8 mouse cellular contexts compared by ENCODE assay signal in genomic region chr1:180194781-180195471, GRCm38 (mm10). TPM values are rescaled to one million over a fixed set of nuclear protein-coding genes. Genes with fewer than 3 reads are reported as not detected.
A peak's percentile ranks its signal among the peaks of the same experiment; 100 is the strongest.
DNase-seq lines count a peak whose midpoint lies in the region; ATAC-seq and TF ChIP-seq lines count a peak whose summit lies in the region.

No protein-coding gene starts in this region.

- peak in 1 of 2 experiments; percentile 21 for DNase-seq in left cerebral cortex, adult 2 months (ENCODE audit: extremely low spot score in 1 of 2, low spot score in 2 of 2)
- no peak for DNase-seq in left cerebral cortex, adult 11 months (ENCODE audit: low spot score)
- DNase-seq in cerebellum, postnatal 10 days = peak; percentile 58 to 66
- peak; percentile 79 for DNase-seq in gastrocnemius, postnatal 25 days
- peak; percentile 60 for DNase-seq in induced T-regulatory cell, adult 2 months (ENCODE audit: low read depth)
- DNase-seq in liver, embryonic 11.5 days (ENCODE audit: low spot score) = no peak
- DNase-seq in testis, postnatal 10 days (ENCODE audit: low spot score) = peak; percentile 58

- H3K9ac ChIP-seq in liver, embryonic 11.5 days (ENCODE audit: low read depth, low read length) = peak overlapping the region; percentile 63
- H3K9ac ChIP-seq in midbrain, embryonic 16.5 days (ENCODE audit: low read depth, low read length) = peak overlapping the region; percentile 42

- no peaks in the 10 kb centered on the region for H3K9me3 ChIP-seq in liver, embryonic 11.5 days (ENCODE audit: control insufficient read depth, low read length)
- no peaks in the 10 kb centered on the region for H3K9me3 ChIP-seq in midbrain, embryonic 16.5 days (replicated peaks; ENCODE audit: control insufficient read depth, low read length, poor library complexity, severe bottlenecking)

- peak overlapping the region; percentile 69 for H3K4me3 ChIP-seq in left cerebral cortex, adult 2 months
- H3K4me3 ChIP-seq in liver, embryonic 11.5 days (ENCODE audit: low read depth, low read length) = peak overlapping the region; percentile 71
- H3K4me3 ChIP-seq in midbrain, embryonic 16.5 days (ENCODE audit: low read depth, low read length) = peak overlapping the region; percentile 54

- 0 out of 2 replicates have a peak, but pooled peaks cover 2% of the 10 kb centered on the region for H3K27me3 ChIP-seq in liver, embryonic 11.5 days (replicated peaks; ENCODE audit: control insufficient read depth, insufficient read depth, low read length)
- H3K27me3 ChIP-seq in midbrain, embryonic 16.5 days (ENCODE audit: control insufficient read depth, insufficient read depth, low read depth, low read length) = peaks cover 11% of the 10 kb centered on the region; the same call in 1 of the 2 replicates

- WGBS in liver, embryonic 11.5 days = 25% methylated on average over 9 of the region's 9 CpGs
- WGBS in midbrain, embryonic 16.5 days = 30% methylated on average over 9 of the region's 9 CpGs

- H3K36me3 ChIP-seq in liver, embryonic 11.5 days (ENCODE audit: control insufficient read depth, insufficient read depth, low read length) = no peaks in the 10 kb centered on the region
- H3K36me3 ChIP-seq in midbrain, embryonic 16.5 days (ENCODE audit: control insufficient read depth, insufficient read depth, low read length) = no peaks in the 10 kb centered on the region

- H3K27ac ChIP-seq in left cerebral cortex, adult 2 months = peak overlapping the region; percentile 48; the same call in 1 of the 2 replicates
- no peak overlapping the region for H3K27ac ChIP-seq in liver, embryonic 11.5 days (ENCODE audit: low read depth, low read length)
- H3K27ac ChIP-seq in midbrain, embryonic 16.5 days (ENCODE audit: low read length) = no peak overlapping the region

- peaks cover 14% of the 10 kb centered on the region for H3K4me1 ChIP-seq in liver, embryonic 11.5 days (replicated peaks; ENCODE audit: control insufficient read depth, insufficient read depth, low read length)
- peaks cover 9% of the 10 kb centered on the region for H3K4me1 ChIP-seq in midbrain, embryonic 16.5 days (ENCODE audit: control insufficient read depth, insufficient read depth, low read length)

- TF ChIP-seq CTCF in left cerebral cortex, adult 2 months (IDR thresholded peaks at IDR 0.05) = no peak

- intact Hi-C loops in left cerebral cortex, adult 2 months (cut with DNase I) = no loop called here

- H3K4me2 ChIP-seq in liver, embryonic 11.5 days = peak overlapping the region; percentile 97
- peak overlapping the region; percentile 93 for H3K4me2 ChIP-seq in midbrain, embryonic 16.5 days (ENCODE audit: low read length)

- no peak; the same call in 1 of the 2 replicates for ATAC-seq in liver, embryonic 11.5 days (replicated peaks; ENCODE audit: low FRiP score)
- ATAC-seq in midbrain, embryonic 16.5 days = 0 out of 2 replicates have a peak, but pooled peaks have one; percentile 15

RNA-seq across cellular contexts. Expression of gene Coq8a, which starts 4.5 kb away (rescaled TPM):
- total RNA-seq in left cerebral cortex, adult 2 months (2021) = 10 to 100 TPM; 44.0 to 50.0 TPM
- total RNA-seq in gastrocnemius, postnatal 25 days (2021) = 100 to 1,000 TPM; 871 to 916 TPM
- polyA plus RNA-seq in liver, embryonic 11.5 days (2014; fragmentation: Nextera tagmentation; extraction: Ambion mirVana) = 6.7 and 9.3 TPM in 2 replicates
- 2.7 and 3.2 TPM in 2 replicates for polyA plus RNA-seq in midbrain, embryonic 16.5 days (2015; fragmentation: Nextera tagmentation; extraction: Ambion mirVana)

Comparison
In these comparisons a context has a peak if more than half of its experiments do, and no peak if none do; other contexts are left out.
1. DNase-seq: peak in cerebellum, postnatal 10 days (2 of 2), gastrocnemius, postnatal 25 days (single experiment), induced T-regulatory cell, adult 2 months (single experiment) and testis, postnatal 10 days (single experiment); none in left cerebral cortex, adult 11 months (single experiment) and liver, embryonic 11.5 days (single experiment).
2. RNA of gene Coq8a, which starts 4.5 kb away (total RNA-seq): 871 to 916 TPM in gastrocnemius, postnatal 25 days; 44.0 to 50.0 TPM in left cerebral cortex, adult 2 months; every median in the first group is over 10 times any median in the second.
3. Peak in every context shown above with its lines, with median percentiles within 50 percentile points of each other: H3K4me3 ChIP-seq.